Mouse (Mus musculus) forebrain, embryonic 12.5 days (tissue): Measurements from ENCODE around the gene Cspg5. TPM values are rescaled to one million over a fixed set of nuclear protein-coding genes. Genes with fewer than 3 reads are reported as not detected.

Experiments used
- ATAC-seq: fragments of 200-750 bp; cut with Nextera tagmentation; 2 replicates; pipeline ENCODE4 v1.8.0; 2017; ENCODE audit warnings: moderate TSS enrichment; ENCODE audit not compliant: low FRiP score
- H3K27ac ChIP-seq: fragments of 300-500 bp; sonication (generic); 2 replicates; pipeline ENCODE4 v1.5.1; 2016; ENCODE audit warnings: mild to moderate bottlenecking
- H3K27me3 ChIP-seq: fragments of 300-500 bp; sonication (generic); 2 replicates; pipeline ENCODE4 v1.6.1; 2016; ENCODE audit warnings: mild to moderate bottlenecking
- H3K36me3 ChIP-seq: fragments of 300-500 bp; sonication (generic); replicated peaks from 2 replicates; pipeline ENCODE4 v1.6.1; 2016; ENCODE audit warnings: mild to moderate bottlenecking
- H3K4me1 ChIP-seq: fragments of 300-500 bp; sonication (generic); 2 replicates; pipeline ENCODE4 v1.6.1; 2016
- H3K4me2 ChIP-seq: fragments of 300-500 bp; sonication (generic); 2 replicates; pipeline ENCODE4 v1.6.1; 2016; ENCODE audit warnings: mild to moderate bottlenecking, moderate library complexity
- H3K4me3 ChIP-seq: fragments of 300-500 bp; sonication (generic); replicated peaks from 2 replicates; pipeline ENCODE4 v1.5.1; 2016; ENCODE audit warnings: mild to moderate bottlenecking
- H3K9ac ChIP-seq: fragments of 300-500 bp; sonication (generic); 2 replicates; pipeline ENCODE4 v1.6.1; 2016; ENCODE audit warnings: mild to moderate bottlenecking
- H3K9me3 ChIP-seq: fragments of 300-500 bp; sonication (generic); 2 replicates; pipeline ENCODE4 v1.6.1; 2016
- WGBS: fragments of 180-500 bp; shearing (Covaris S2); methylation state at CpG from one replicate; pipeline ENCODE4 v1.1.7; 2016; 5-methylcytosine and 5-hydroxymethylcytosine counted together
- microRNA-seq: library from miRNA; unstranded; fragments of <30 nt; microRNA quantifications from one replicate; pipeline ENCODE4, GENCODE M21; 2017
- polyA plus RNA-seq: library from polyadenylated mRNA; unstranded; fragments of >200 nt; fragmentation: Nextera tagmentation; extraction: Ambion mirVana; gene quantifications from 2 replicates; pipeline ENCODE4 v1.2.1, GENCODE M21; 2016

Cspg5 gene
- polyA plus RNA-seq, 1 experiment from 2014 or later = 22.3 TPM

DNA sequence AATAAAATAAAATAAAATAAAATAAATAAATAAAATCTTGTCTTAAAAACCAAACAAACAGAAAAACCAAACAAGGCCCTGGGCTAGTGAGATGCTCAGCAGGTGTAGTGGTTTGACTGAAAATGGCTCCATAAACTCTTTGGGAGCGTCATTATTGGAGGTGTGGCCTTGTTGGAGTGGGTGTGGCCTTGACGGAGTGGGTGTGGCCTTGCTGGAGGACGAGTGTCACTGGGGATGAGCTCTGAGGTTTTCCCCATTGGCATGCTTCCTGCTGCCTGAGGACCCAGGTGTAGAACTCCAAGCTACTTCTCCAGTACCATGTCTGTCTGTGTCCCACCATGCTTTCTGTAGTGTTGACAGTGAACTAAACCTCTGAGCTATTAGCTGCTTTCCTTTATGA, 51.2 kb downstream of the Cspg5 start:
- Histone ChIP-seq H3K4me1 (peaks cover 10% of the 10 kb centered on the region; the same call in 1 of the 2 replicates), H3K4me3 (no peak overlapping the region), H3K4me2 (no peak overlapping the region), H3K27me3 (no peaks in the 10 kb centered on the region), H3K27ac (no peak overlapping the region), H3K36me3 (no peaks in the 10 kb centered on the region), H3K9ac (no peak overlapping the region), H3K9me3 (no peaks in the 10 kb centered on the region)
- ATAC-seq = no peak
- 48% methylated on average over 3 of the region's 3 CpGs for WGBS

DNA sequence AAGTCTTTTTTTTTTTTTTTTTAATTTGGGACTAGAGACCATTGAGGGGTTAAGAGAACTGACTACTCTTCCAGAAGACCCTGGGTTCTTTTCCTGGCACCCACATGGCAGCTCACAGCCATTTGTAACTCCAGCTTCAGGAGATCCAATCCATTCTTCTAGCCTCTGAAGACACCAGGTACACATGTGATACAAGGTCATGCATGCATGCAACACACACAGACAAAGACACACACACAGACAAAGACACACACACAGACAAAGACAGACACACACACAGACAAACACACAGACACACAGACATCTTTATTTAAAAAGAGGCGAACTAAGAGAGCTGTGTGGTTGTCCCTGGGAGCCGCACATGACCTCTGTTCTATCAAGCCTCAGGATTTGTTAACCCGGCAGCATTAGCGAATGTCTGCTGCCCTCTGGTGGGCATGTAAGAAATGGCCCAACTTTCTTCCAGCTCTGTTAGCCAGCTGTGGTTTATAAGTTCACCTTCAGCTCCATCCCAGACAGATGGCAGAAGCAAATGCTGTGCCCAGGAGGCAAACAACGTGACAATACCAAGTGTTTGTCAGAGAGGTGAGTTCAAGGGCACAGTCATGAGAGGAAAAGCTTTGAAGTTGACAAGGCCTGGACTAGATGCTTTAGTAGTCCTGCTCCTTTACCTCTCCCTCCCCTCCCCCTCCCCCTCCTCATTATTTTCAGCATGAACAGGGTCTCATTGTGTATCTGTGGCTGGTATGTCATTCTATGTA, 53.5 kb downstream of the Cspg5 start:
- no peak overlapping the region for H3K27ac ChIP-seq
- peak; percentile 75 for ATAC-seq
- H3K27me3 ChIP-seq = no peaks in the 10 kb centered on the region
- no peak overlapping the region for H3K4me2 ChIP-seq
- no peaks in the 10 kb centered on the region for H3K36me3 ChIP-seq
- H3K4me3 ChIP-seq = no peak overlapping the region
- H3K4me1 ChIP-seq = peaks cover 10% of the 10 kb centered on the region; the same call in 1 of the 2 replicates
- 5% methylated on average over 5 of the region's 5 CpGs for WGBS
- H3K9me3 ChIP-seq = no peaks in the 10 kb centered on the region
- H3K9ac ChIP-seq = no peak overlapping the region

DNA sequence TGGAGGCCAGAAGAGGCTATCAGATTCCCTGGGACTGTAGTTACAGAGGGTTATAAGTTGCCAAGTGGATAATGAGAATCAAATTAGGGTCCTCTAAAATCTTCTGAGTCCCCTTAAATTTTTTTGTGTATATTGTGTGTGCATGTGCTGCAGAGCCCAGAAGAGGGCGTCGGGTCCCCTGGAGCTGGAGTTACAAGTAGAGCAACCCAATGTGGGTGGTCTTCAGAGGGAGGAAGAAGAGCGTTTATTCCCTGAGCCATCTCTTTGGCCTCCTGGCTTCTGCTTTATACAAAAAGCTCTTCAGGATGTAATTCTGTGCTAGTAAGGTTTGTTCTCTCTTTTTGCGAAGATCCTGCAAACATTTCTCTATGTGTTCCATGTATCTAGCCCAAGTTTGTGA, 60.9 kb downstream of the Cspg5 start:
- H3K27ac ChIP-seq = peak overlapping the region; percentile 91
- peaks cover 8% of the 10 kb centered on the region; the same call in 1 of the 2 replicates for H3K4me1 ChIP-seq
- peak overlapping the region; percentile 60 for H3K4me2 ChIP-seq
- peak; percentile 45; the same call in 1 of the 2 replicates for ATAC-seq
- peak overlapping the region; percentile 64 for H3K9ac ChIP-seq
- H3K4me3 ChIP-seq = peak overlapping the region; percentile 44
- H3K27me3 ChIP-seq = no peaks in the 10 kb centered on the region
- WGBS = 4% methylated on average over 4 of the region's 4 CpGs
- H3K9me3 ChIP-seq = no peaks in the 10 kb centered on the region
- H3K36me3 ChIP-seq = 0 out of 2 replicates have a peak, but pooled peaks cover 3% of the 10 kb centered on the region

DNA sequence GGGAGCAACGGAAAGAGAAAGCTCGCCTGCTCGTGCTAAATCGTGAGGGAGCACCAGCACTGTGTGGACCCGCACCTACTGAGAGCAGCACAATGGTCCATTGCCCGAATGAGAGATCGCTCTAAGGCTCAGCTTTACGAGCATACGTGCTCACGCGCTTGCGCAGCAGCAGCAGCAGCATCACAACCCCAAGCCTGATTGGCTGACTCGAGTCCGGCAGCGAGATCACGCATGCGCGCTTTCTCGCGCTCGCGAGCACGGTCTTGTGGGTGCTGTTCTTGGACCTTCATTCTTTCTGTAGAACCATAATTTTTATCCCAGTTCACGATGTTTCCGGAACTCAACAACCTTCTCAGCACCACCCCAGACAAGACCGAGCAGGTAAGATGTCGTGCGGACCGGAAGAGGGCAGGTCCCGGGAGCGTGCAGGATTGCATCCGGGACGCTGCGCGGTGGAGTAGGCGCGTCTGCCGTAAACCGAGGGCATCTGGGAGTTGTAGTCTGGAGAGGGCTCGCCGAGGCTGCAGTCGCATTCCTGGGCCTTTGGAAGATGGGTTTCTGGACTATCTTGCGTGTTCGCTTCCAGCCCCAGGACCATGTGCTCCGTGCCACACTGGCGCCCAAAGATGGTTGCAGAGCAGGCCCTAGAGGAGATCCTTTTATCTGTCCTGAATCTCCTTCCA, 61.5 kb downstream of the Cspg5 start, which contains the start of gene Elp6:
Gene Elp6 (plus strand): TSS at position 205 of the 683 bp plus-strand sequence.
- no peaks in the 10 kb centered on the region for H3K9me3 ChIP-seq
- H3K4me3 ChIP-seq = peak within 1 kb of the TSS; percentile 44
- peak within 1 kb of the TSS; percentile 60 for H3K4me2 ChIP-seq
- H3K9ac ChIP-seq = peak within 1 kb of the TSS; percentile 64
- H3K4me1 ChIP-seq = peaks cover 8% of the 10 kb centered on the region; the same call in 1 of the 2 replicates
- no peaks in the 10 kb centered on the region for H3K27me3 ChIP-seq
- 0% methylated on average over 46 of the region's 46 CpGs for WGBS
- peaks cover 8% of the 10 kb centered on the region for H3K36me3 ChIP-seq
- peak; percentile 98 for ATAC-seq
- H3K27ac ChIP-seq = peak within 1 kb of the TSS; percentile 91

DNA sequence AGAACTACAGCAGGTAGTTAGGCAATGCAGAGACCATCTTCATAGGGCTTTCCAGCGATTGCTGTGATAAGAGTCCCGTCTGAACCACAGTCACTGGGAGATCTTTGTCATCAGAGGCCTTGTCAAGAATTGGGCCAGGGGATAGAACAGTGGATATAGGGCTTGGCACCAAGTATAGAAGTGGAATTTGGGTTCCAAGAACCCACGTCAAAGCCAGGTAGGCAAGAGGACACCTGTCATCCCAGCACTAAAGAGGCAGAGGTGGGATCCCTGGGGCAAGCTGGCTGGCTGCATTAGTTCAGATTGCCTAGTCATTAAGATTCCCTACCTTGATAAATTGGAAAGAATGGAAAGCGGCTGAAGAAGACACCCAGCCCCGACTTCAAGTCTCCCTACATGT, 62.8 kb downstream of the Cspg5 start:
- Histone ChIP-seq H3K27ac (no peak overlapping the region), H3K4me2 (peak overlapping the region; percentile 60), H3K9me3 (no peaks in the 10 kb centered on the region), H3K4me3 (no peak overlapping the region), H3K27me3 (no peaks in the 10 kb centered on the region), H3K4me1 (peaks cover 8% of the 10 kb centered on the region; the same call in 1 of the 2 replicates), H3K9ac (no peak overlapping the region), H3K36me3 (peaks cover 19% of the 10 kb centered on the region)
- 95% methylated on average over 5 of the region's 5 CpGs for WGBS
- no peak for ATAC-seq

Small RNAs within 50 kb of the gene (microRNA-seq; reads per million reads assigned to microRNA genes)
- 152 reads per million, percentile 53 among the genes with 10 or more reads in this experiment for gene Mir6236

Other genes with a start within 250 kb of the Cspg5 start
- 235 and 237 TPM in 2 replicates for gene Smarcc1, start 126.1 kb upstream of the Cspg5 start, polyA plus RNA-seq
- gene Dhx30, start 126.0 kb upstream of the Cspg5 start, polyA plus RNA-seq = 226 and 231 TPM in 2 replicates
- 32.7 and 33.0 TPM in 2 replicates for gene Elp6, start 61.4 kb downstream of the Cspg5 start, polyA plus RNA-seq
- gene Scap, start 89.5 kb downstream of the Cspg5 start, polyA plus RNA-seq = 41.9 and 45.0 TPM in 2 replicates
- gene Ptpn23, start 164.4 kb downstream of the Cspg5 start, polyA plus RNA-seq = 20.4 and 20.9 TPM in 2 replicates
- gene Ngp, start 176.0 kb downstream of the Cspg5 start, polyA plus RNA-seq = 1.2 and 2.2 TPM in 2 replicates
- 10.3 and 10.5 TPM in 2 replicates for gene Klhl18, start 232.9 kb downstream of the Cspg5 start, polyA plus RNA-seq
- gene Kif9, start 233.2 kb downstream of the Cspg5 start, polyA plus RNA-seq = 1.6 and 2.0 TPM in 2 replicates